ENCODE assay signal across 9 mouse cellular contexts in genomic region chr13:113880564-113881171, GRCm38 (mm10).
DNase-seq lines count a peak whose midpoint lies in the region; ATAC-seq lines count a peak whose summit lies in the region.
"Had no signal": no experiment of that assay in that cellular context is flagged by ENCODE, and none has a peak within 500 bp of the region (broad histone marks: within the 10 kb centered on the region; RNA-seq: fewer than 3 reads in every experiment).

No protein-coding gene starts in this region.

- H3K27ac ChIP-seq in hindbrain, embryonic 13.5 days: no peak overlapping the region
- no peak overlapping the region for H3K27ac ChIP-seq in midbrain, embryonic 13.5 days

- 0 out of 2 replicates have a peak overlapping the region, but pooled peaks have one; percentile 2 for H3K4me3 ChIP-seq in hindbrain, embryonic 13.5 days
- no peak overlapping the region; the same call in 1 of the 2 replicates for H3K4me3 ChIP-seq in midbrain, embryonic 13.5 days (replicated peaks)

- H3K9me3 ChIP-seq in hindbrain, embryonic 13.5 days: no peaks in the 10 kb centered on the region
- no peaks in the 10 kb centered on the region for H3K9me3 ChIP-seq in midbrain, embryonic 13.5 days

- H3K4me1 ChIP-seq in hindbrain, embryonic 13.5 days (replicated peaks): peaks cover 30% of the 10 kb centered on the region
- peaks cover 48% of the 10 kb centered on the region for H3K4me1 ChIP-seq in midbrain, embryonic 13.5 days (replicated peaks)

- DNase-seq in embryo, embryonic 10 days (ENCODE audit: low spot score): peak; percentile 76
- no peak for DNase-seq in embryo, embryonic 9.5 days (ENCODE audit: extremely low spot score)
- DNase-seq in embryo, embryonic 11.5 days (ENCODE audit: low read depth, low spot score): peak; percentile 26
- DNase-seq in adipocyte (ENCODE audit: low spot score): no peak
- no peak for DNase-seq in left cerebral cortex, postnatal 14 days (ENCODE audit: low spot score in 2 of 2)
- no peak for DNase-seq in cerebellum, postnatal 36 days
- DNase-seq: cerebellum, adult 2 months had no signal

- no peaks in the 10 kb centered on the region for H3K36me3 ChIP-seq in hindbrain, embryonic 13.5 days
- H3K36me3 ChIP-seq in midbrain, embryonic 13.5 days: no peaks in the 10 kb centered on the region

- intact Hi-C loops in left cerebral cortex, postnatal 14 days (cut with DNase I): loop anchor here (10.0 kb wide), 1 partner anchor 194 kb away; no protein-coding TSS in a partner anchor

- 16% methylated on average over 19 of the region's 19 CpGs for WGBS in hindbrain, embryonic 13.5 days
- 14% methylated on average over 19 of the region's 19 CpGs for WGBS in midbrain, embryonic 13.5 days

- ATAC-seq in hindbrain, embryonic 13.5 days (ENCODE audit: low FRiP score): peak; percentile 25; the same call in 1 of the 2 replicates
- ATAC-seq in midbrain, embryonic 13.5 days: peak; percentile 17

- peak overlapping the region; percentile 42 for H3K4me2 ChIP-seq in hindbrain, embryonic 13.5 days
- H3K4me2 ChIP-seq in midbrain, embryonic 13.5 days (replicated peaks): peak overlapping the region; percentile 44

- no peak overlapping the region for H3K9ac ChIP-seq in hindbrain, embryonic 13.5 days
- no peak overlapping the region for H3K9ac ChIP-seq in midbrain, embryonic 13.5 days (replicated peaks)

- H3K27me3 ChIP-seq in hindbrain, embryonic 13.5 days: no peaks in the 10 kb centered on the region
- no peaks in the 10 kb centered on the region for H3K27me3 ChIP-seq in midbrain, embryonic 13.5 days

Comparison
In these comparisons a context has a peak if more than half of its experiments do, and no peak if none do; other contexts are left out.
1. DNase-seq: peak in embryo, embryonic 10 days (single experiment) and embryo, embryonic 11.5 days (single experiment); none in embryo, embryonic 9.5 days (single experiment), adipocyte (single experiment), left cerebral cortex, postnatal 14 days (0 of 2) and cerebellum, postnatal 36 days (0 of 2).